Mouse (Mus musculus): ENCODE measurements around the gene Hsd11b2. TPM values are rescaled to one million over a fixed set of nuclear protein-coding genes. Genes with fewer than 3 reads are reported as not detected.

Hsd11b2 gene
- total and polyA plus RNA-seq, 2 experiments from 2014 or later = 0.18 TPM; not detected in 1

GRCm38 (mm10) chr8:105488082-105488481 is 30.5 kb upstream of the Hsd11b2 start:
- Histone ChIP-seq H3K27me3 (ENCODE audit: control insufficient read depth, insufficient read depth, low read length) (no peaks in the 10 kb centered on the region), H3K9ac (replicated peaks; ENCODE audit: low read depth, low read length) (no peak overlapping the region), H3K27ac (ENCODE audit: low read depth) (no peak overlapping the region), H3K4me1 (ENCODE audit: control insufficient read depth, insufficient read depth) (peaks cover 12% of the 10 kb centered on the region; the same call in 1 of the 2 replicates), H3K36me3 (replicated peaks; ENCODE audit: control insufficient read depth, insufficient read depth, low read length) (peaks cover 5% of the 10 kb centered on the region; the same call in 1 of the 2 replicates), H3K9me3 (replicated peaks; ENCODE audit: control insufficient read depth, low read length) (no peaks in the 10 kb centered on the region), H3K4me3 (ENCODE audit: low read depth, low read length) (no peak overlapping the region), H3K4me2 (ENCODE audit: low read depth, low read length) (no peak overlapping the region)
- no peak for TF ChIP-seq CTCF (IDR thresholded peaks at IDR 0.05; ENCODE audit: low read depth)
- no peak for TF ChIP-seq EP300 (IDR thresholded peaks at IDR 0.05; ENCODE audit: low read depth)
- 67% methylated on average over 3 of the region's 3 CpGs for WGBS
- ATAC-seq (ENCODE audit: insufficient read depth, low read depth) (no peak), DNase-seq (ENCODE audit: low spot score) (no peak)

- Histone ChIP-seq H3K4me2 (ENCODE audit: low read depth, low read length) (no peak overlapping the region), H3K36me3 (replicated peaks; ENCODE audit: control insufficient read depth, insufficient read depth, low read length) (peaks cover 5% of the 10 kb centered on the region; the same call in 1 of the 2 replicates), H3K9ac (replicated peaks; ENCODE audit: low read depth, low read length) (no peak overlapping the region), H3K4me3 (ENCODE audit: low read depth, low read length) (no peak overlapping the region), H3K27me3 (ENCODE audit: control insufficient read depth, insufficient read depth, low read length) (no peaks in the 10 kb centered on the region), H3K4me1 (ENCODE audit: control insufficient read depth, insufficient read depth) (peaks cover 12% of the 10 kb centered on the region; the same call in 1 of the 2 replicates), H3K27ac (ENCODE audit: low read depth) (no peak overlapping the region), H3K9me3 (replicated peaks; ENCODE audit: control insufficient read depth, low read length) (no peaks in the 10 kb centered on the region)
- no peak for TF ChIP-seq CTCF (IDR thresholded peaks at IDR 0.05; ENCODE audit: low read depth)
- WGBS = 34% methylated on average over 1 of the region's 1 CpGs
- DNase-seq (ENCODE audit: low spot score) (no peak), ATAC-seq (ENCODE audit: insufficient read depth, low read depth) (no peak)
These were observed 29.3 kb upstream of the Hsd11b2 start for GRCm38 (mm10) chr8:105489281-105489680.

- no peak overlapping the region for H3K4me2 ChIP-seq (ENCODE audit: low read depth, low read length)
- H3K36me3 ChIP-seq (replicated peaks; ENCODE audit: control insufficient read depth, insufficient read depth, low read length) = no peaks in the 10 kb centered on the region
- no peak for TF ChIP-seq EP300 (IDR thresholded peaks at IDR 0.05; ENCODE audit: low read depth)
- TF ChIP-seq CTCF (IDR thresholded peaks at IDR 0.05; ENCODE audit: low read depth) = no peak
- no peak overlapping the region for H3K27ac ChIP-seq (ENCODE audit: low read depth)
- WGBS = 53% methylated on average over 3 of the region's 3 CpGs
- DNase-seq (ENCODE audit: low spot score) = no peak
- no peak for ATAC-seq (ENCODE audit: insufficient read depth, low read depth)
- H3K4me1 ChIP-seq (ENCODE audit: control insufficient read depth, insufficient read depth) = peaks cover 23% of the 10 kb centered on the region
- no peaks in the 10 kb centered on the region for H3K9me3 ChIP-seq (replicated peaks; ENCODE audit: control insufficient read depth, low read length)
- H3K4me3 ChIP-seq (ENCODE audit: low read depth, low read length) = no peak overlapping the region
- no peaks in the 10 kb centered on the region for H3K27me3 ChIP-seq (ENCODE audit: control insufficient read depth, insufficient read depth, low read length)
- no peak overlapping the region for H3K9ac ChIP-seq (replicated peaks; ENCODE audit: low read depth, low read length)
These were observed 25.1 kb upstream of the Hsd11b2 start for GRCm38 (mm10) chr8:105493495-105493894.

GRCm38 (mm10) chr8:105494566-105494965 is 24.0 kb upstream of the Hsd11b2 start:
- no peak overlapping the region for H3K27ac ChIP-seq (ENCODE audit: low read depth)
- peaks cover 23% of the 10 kb centered on the region for H3K4me1 ChIP-seq (ENCODE audit: control insufficient read depth, insufficient read depth)
- H3K27me3 ChIP-seq (ENCODE audit: control insufficient read depth, insufficient read depth, low read length) = no peaks in the 10 kb centered on the region
- TF ChIP-seq CTCF (IDR thresholded peaks at IDR 0.05; ENCODE audit: low read depth) (no peak), EP300 (IDR thresholded peaks at IDR 0.05; ENCODE audit: low read depth) (no peak)
- no peak for DNase-seq (ENCODE audit: low spot score)
- no peak for ATAC-seq (ENCODE audit: insufficient read depth, low read depth)
- no peaks in the 10 kb centered on the region for H3K9me3 ChIP-seq (replicated peaks; ENCODE audit: control insufficient read depth, low read length)
- no peaks in the 10 kb centered on the region for H3K36me3 ChIP-seq (replicated peaks; ENCODE audit: control insufficient read depth, insufficient read depth, low read length)
- no peak overlapping the region for H3K4me2 ChIP-seq (ENCODE audit: low read depth, low read length)
- WGBS = 85% methylated on average over 3 of the region's 3 CpGs
- H3K4me3 ChIP-seq (ENCODE audit: low read depth, low read length) = no peak overlapping the region
- H3K9ac ChIP-seq (replicated peaks; ENCODE audit: low read depth, low read length) = no peak overlapping the region

- Histone ChIP-seq H3K4me3 (ENCODE audit: low read depth, low read length) (peak overlapping the region; percentile 95), H3K9ac (replicated peaks; ENCODE audit: low read depth, low read length) (peak overlapping the region; percentile 90), H3K4me2 (ENCODE audit: low read depth, low read length) (peak overlapping the region; percentile 93), H3K9me3 (replicated peaks; ENCODE audit: control insufficient read depth, low read length) (no peaks in the 10 kb centered on the region), H3K27me3 (ENCODE audit: control insufficient read depth, insufficient read depth, low read length) (no peaks in the 10 kb centered on the region), H3K36me3 (replicated peaks; ENCODE audit: control insufficient read depth, insufficient read depth, low read length) (no peaks in the 10 kb centered on the region), H3K4me1 (ENCODE audit: control insufficient read depth, insufficient read depth) (peaks cover 20% of the 10 kb centered on the region), H3K27ac (ENCODE audit: low read depth) (no peak overlapping the region)
- ATAC-seq (ENCODE audit: insufficient read depth, low read depth) (no peak), DNase-seq (ENCODE audit: low spot score) (no peak)
- no peak for TF ChIP-seq EP300 (IDR thresholded peaks at IDR 0.05; ENCODE audit: low read depth)
- no peak for TF ChIP-seq CTCF (IDR thresholded peaks at IDR 0.05; ENCODE audit: low read depth)
- 47% methylated on average over 17 of the region's 17 CpGs for WGBS
These were observed 22.9 kb upstream of the Hsd11b2 start for GRCm38 (mm10) chr8:105495350-105496302.
